Mouse (Mus musculus): ENCODE measurements around the gene Ubl4a. TPM values are rescaled to one million over a fixed set of nuclear protein-coding genes. Genes with fewer than 3 reads are reported as not detected.

Gene Ubl4a
- 24.1 and 24.5 TPM in 2 replicates for polyA plus RNA-seq (2012; rRNA removed)

GRCm38 (mm10) chrX:74372888-74373549, at the start of gene Ubl4a, which contains the start of gene Slc10a3:
Gene Ubl4a, minus strand, starts transcription at chrX:74373218.
Gene Slc10a3, minus strand, starts transcription at chrX:74373349.
- TF ChIP-seq CTCF (IDR thresholded peaks at IDR 0.05; ENCODE audit: extremely low read depth, insufficient read depth, insufficient read length, insufficient replicate concordance) (no peak), POLR2A (IDR thresholded peaks at IDR 0.05; ENCODE audit: low read depth, low read length) (peak; percentile 51)
- Histone ChIP-seq H3K27me3 (ENCODE audit: control insufficient read depth, insufficient read depth, low read length) (no peaks in the 10 kb centered on the region), H3K36me3 (ENCODE audit: control insufficient read depth, insufficient read depth, low read length) (no peaks in the 10 kb centered on the region; the same call in 1 of the 2 replicates), H3K4me3 (ENCODE audit: extremely low read depth, insufficient read depth, insufficient read length) (peak within 1 kb of the TSS; percentile 70), H3K27ac (ENCODE audit: insufficient read depth, low read length) (peak within 1 kb of the TSS; percentile 52), H3K4me1 (ENCODE audit: control insufficient read depth, insufficient read depth, insufficient read length) (no peaks in the 10 kb centered on the region)
- WGBS = 33% methylated on average over 32 of the region's 32 CpGs
- DNase-seq (ENCODE audit: low read depth in 1 of 2, low spot score in 2 of 2) = peak; percentile 85 to 86

- peak; percentile 55 to 58 for DNase-seq (ENCODE audit: low read depth in 1 of 2, low spot score in 2 of 2)
- no peaks in the 10 kb centered on the region for H3K36me3 ChIP-seq (ENCODE audit: control insufficient read depth, insufficient read depth, low read length)
- H3K27me3 ChIP-seq (ENCODE audit: control insufficient read depth, insufficient read depth, low read length) = no peaks in the 10 kb centered on the region
- no peak overlapping the region for H3K27ac ChIP-seq (ENCODE audit: insufficient read depth, low read length)
- H3K4me1 ChIP-seq (ENCODE audit: control insufficient read depth, insufficient read depth, insufficient read length) = no peaks in the 10 kb centered on the region
- H3K4me3 ChIP-seq (ENCODE audit: extremely low read depth, insufficient read depth, insufficient read length) = no peak overlapping the region
- TF ChIP-seq CTCF (IDR thresholded peaks at IDR 0.05; ENCODE audit: extremely low read depth, insufficient read depth, insufficient read length, insufficient replicate concordance) (peak; percentile 76; the same call in 1 of the 2 replicates), POLR2A (IDR thresholded peaks at IDR 0.05; ENCODE audit: low read depth, low read length) (no peak)
These were observed 40.4 kb upstream of the Ubl4a start for GRCm38 (mm10) chrX:74413377-74413776.

GRCm38 (mm10) chrX:74408340-74408739, 35.3 kb upstream of the Ubl4a start:
- TF ChIP-seq POLR2A (IDR thresholded peaks at IDR 0.05; ENCODE audit: low read depth, low read length) (no peak), CTCF (IDR thresholded peaks at IDR 0.05; ENCODE audit: extremely low read depth, insufficient read depth, insufficient read length, insufficient replicate concordance) (no peak)

GRCm38 (mm10) chrX:74400136-74400535, 27.1 kb upstream of the Ubl4a start:
- Histone ChIP-seq H3K36me3 (ENCODE audit: control insufficient read depth, insufficient read depth, low read length) (no peaks in the 10 kb centered on the region), H3K4me3 (ENCODE audit: extremely low read depth, insufficient read depth, insufficient read length) (no peak overlapping the region), H3K27ac (ENCODE audit: insufficient read depth, low read length) (no peak overlapping the region), H3K27me3 (ENCODE audit: control insufficient read depth, insufficient read depth, low read length) (no peaks in the 10 kb centered on the region), H3K4me1 (ENCODE audit: control insufficient read depth, insufficient read depth, insufficient read length) (no peaks in the 10 kb centered on the region)
- 84% methylated on average over 3 of the region's 3 CpGs for WGBS
- no peak for TF ChIP-seq CTCF (IDR thresholded peaks at IDR 0.05; ENCODE audit: extremely low read depth, insufficient read depth, insufficient read length, insufficient replicate concordance)
- no peak for TF ChIP-seq POLR2A (IDR thresholded peaks at IDR 0.05; ENCODE audit: low read depth, low read length)
- DNase-seq (ENCODE audit: low read depth in 1 of 2, low spot score in 2 of 2) = no peak

More at GRCm38 (mm10) chrX:74408340-74408739, 35.3 kb upstream of the Ubl4a start:
- Histone ChIP-seq H3K36me3 (ENCODE audit: control insufficient read depth, insufficient read depth, low read length) (no peaks in the 10 kb centered on the region; the same call in 1 of the 2 replicates), H3K4me3 (ENCODE audit: extremely low read depth, insufficient read depth, insufficient read length) (no peak overlapping the region), H3K27ac (ENCODE audit: insufficient read depth, low read length) (no peak overlapping the region), H3K27me3 (ENCODE audit: control insufficient read depth, insufficient read depth, low read length) (no peaks in the 10 kb centered on the region), H3K4me1 (ENCODE audit: control insufficient read depth, insufficient read depth, insufficient read length) (no peaks in the 10 kb centered on the region)
- WGBS = 51% methylated on average over 2 of the region's 2 CpGs
- no peak for DNase-seq (ENCODE audit: low read depth in 1 of 2, low spot score in 2 of 2)

GRCm38 (mm10) chrX:74392535-74393443, 19.8 kb upstream of the Ubl4a start, which contains the start of the genes Fam3a and Ikbkg:
Gene Fam3a, minus strand, starts transcription at chrX:74393272.
Gene Ikbkg, plus strand, starts transcription at chrX:74393290.
- no peaks in the 10 kb centered on the region for H3K27me3 ChIP-seq (ENCODE audit: control insufficient read depth, insufficient read depth, low read length)
- H3K4me3 ChIP-seq (ENCODE audit: extremely low read depth, insufficient read depth, insufficient read length) = peak within 1 kb of the TSS; percentile 73
- TF ChIP-seq POLR2A (IDR thresholded peaks at IDR 0.05; ENCODE audit: low read depth, low read length) = peak; percentile 36
- peak; percentile 41; the same call in 1 of the 2 replicates for TF ChIP-seq CTCF (IDR thresholded peaks at IDR 0.05; ENCODE audit: extremely low read depth, insufficient read depth, insufficient read length, insufficient replicate concordance)
- DNase-seq (ENCODE audit: low read depth in 1 of 2, low spot score in 2 of 2) = peak; percentile 81
- peak within 1 kb of the TSS; percentile 92 for H3K27ac ChIP-seq (ENCODE audit: insufficient read depth, low read length)
- H3K4me1 ChIP-seq (ENCODE audit: control insufficient read depth, insufficient read depth, insufficient read length) = peaks cover 4% of the 10 kb centered on the region; the same call in 1 of the 2 replicates
- no peaks in the 10 kb centered on the region for H3K36me3 ChIP-seq (ENCODE audit: control insufficient read depth, insufficient read depth, low read length)
- whole genome bisulfite sequencing = 23% methylated on average over 30 of the region's 30 CpGs

- no peak overlapping the region for H3K27ac ChIP-seq (ENCODE audit: insufficient read depth, low read length)
- peaks cover 8% of the 10 kb centered on the region; the same call in 1 of the 2 replicates for H3K36me3 ChIP-seq (ENCODE audit: control insufficient read depth, insufficient read depth, low read length)
- H3K27me3 ChIP-seq (ENCODE audit: control insufficient read depth, insufficient read depth, low read length) = no peaks in the 10 kb centered on the region
- 0 out of 2 replicates have a peak, but pooled peaks cover 2% of the 10 kb centered on the region for H3K4me1 ChIP-seq (ENCODE audit: control insufficient read depth, insufficient read depth, insufficient read length)
- H3K4me3 ChIP-seq (ENCODE audit: extremely low read depth, insufficient read depth, insufficient read length) = no peak overlapping the region
- DNase-seq (ENCODE audit: low read depth in 1 of 2, low spot score in 2 of 2) = no peak
- TF ChIP-seq CTCF (IDR thresholded peaks at IDR 0.05; ENCODE audit: extremely low read depth, insufficient read depth, insufficient read length, insufficient replicate concordance) = no peak
- no peak for TF ChIP-seq POLR2A (IDR thresholded peaks at IDR 0.05; ENCODE audit: low read depth, low read length)
These were observed 15.1 kb upstream of the Ubl4a start for GRCm38 (mm10) chrX:74388153-74388552.
